Mouse (Mus musculus) forebrain, embryonic 10.5 days (tissue): Measurements from ENCODE around the gene Smco2. TPM values are rescaled to one million over a fixed set of nuclear protein-coding genes. Genes with fewer than 3 reads are reported as not detected.

Experiments used
- DNase-seq: peaks from one replicate; pipeline ENCODE4 v3.0.0-alpha.2; 2017; ENCODE audit warnings: low spot score; ENCODE audit errors: extremely low spot score
- H3K27ac ChIP-seq: fragments of 300-500 bp; sonication (generic); 2 replicates; pipeline ENCODE4 v1.5.1; 2016; ENCODE audit warnings: mild to moderate bottlenecking
- H3K27me3 ChIP-seq: fragments of 300-500 bp; sonication (generic); 2 replicates; pipeline ENCODE4 v1.6.1; 2016; ENCODE audit warnings: mild to moderate bottlenecking; ENCODE audit not compliant: poor library complexity, severe bottlenecking
- H3K36me3 ChIP-seq: fragments of 300-500 bp; sonication (generic); replicated peaks from 2 replicates; pipeline ENCODE4 v1.6.1; 2016; ENCODE audit warnings: mild to moderate bottlenecking, moderate library complexity
- H3K4me1 ChIP-seq: fragments of 300-500 bp; sonication (generic); 2 replicates; pipeline ENCODE4 v1.6.1; 2016
- H3K4me3 ChIP-seq: fragments of 300-500 bp; sonication (generic); 2 replicates; pipeline ENCODE4 v1.5.1; 2016; ENCODE audit warnings: mild to moderate bottlenecking, moderate library complexity
- H3K9me3 ChIP-seq: fragments of 300-500 bp; sonication (generic); 2 replicates; pipeline ENCODE4 v1.6.1; 2016; ENCODE audit warnings: mild to moderate bottlenecking, moderate library complexity
- WGBS: fragments of 180-500 bp; shearing (Covaris S2); methylation state at CpG from one replicate; pipeline ENCODE4 v1.1.7; 2016; 5-methylcytosine and 5-hydroxymethylcytosine counted together
- polyA plus RNA-seq: library from polyadenylated mRNA; unstranded; fragments of >200 nt; fragmentation: Nextera tagmentation; extraction: Ambion mirVana; gene quantifications from 2 replicates; pipeline ENCODE4 v1.2.1, GENCODE M21; 2016

Smco2 gene
- polyA plus RNA-seq, 1 experiment from 2014 or later, result not detected

GRCm38 (mm10) chr6:146907795-146908190 lies 57.9 kb downstream of the Smco2 start:
- Histone ChIP-seq H3K36me3 (no peaks in the 10 kb centered on the region), H3K9me3 (no peaks in the 10 kb centered on the region), H3K27ac (no peak overlapping the region), H3K4me3 (no peak overlapping the region), H3K27me3 (no peaks in the 10 kb centered on the region), H3K4me1 (peaks cover 11% of the 10 kb centered on the region)
- 92% methylated on average over 1 of the region's 1 CpGs for WGBS
- DNase-seq, result no peak

- no peak overlapping the region for H3K27ac ChIP-seq
- H3K27me3 ChIP-seq, result no peaks in the 10 kb centered on the region
- no peaks in the 10 kb centered on the region for H3K36me3 ChIP-seq
- DNase-seq, result no peak
- 93% methylated on average over 2 of the region's 2 CpGs for WGBS
- peaks cover 21% of the 10 kb centered on the region for H3K4me1 ChIP-seq
- no peak overlapping the region for H3K4me3 ChIP-seq
- no peaks in the 10 kb centered on the region for H3K9me3 ChIP-seq
Observed at GRCm38 (mm10) chr6:146908801-146909200, 58.9 kb downstream of the Smco2 start.

DNA sequence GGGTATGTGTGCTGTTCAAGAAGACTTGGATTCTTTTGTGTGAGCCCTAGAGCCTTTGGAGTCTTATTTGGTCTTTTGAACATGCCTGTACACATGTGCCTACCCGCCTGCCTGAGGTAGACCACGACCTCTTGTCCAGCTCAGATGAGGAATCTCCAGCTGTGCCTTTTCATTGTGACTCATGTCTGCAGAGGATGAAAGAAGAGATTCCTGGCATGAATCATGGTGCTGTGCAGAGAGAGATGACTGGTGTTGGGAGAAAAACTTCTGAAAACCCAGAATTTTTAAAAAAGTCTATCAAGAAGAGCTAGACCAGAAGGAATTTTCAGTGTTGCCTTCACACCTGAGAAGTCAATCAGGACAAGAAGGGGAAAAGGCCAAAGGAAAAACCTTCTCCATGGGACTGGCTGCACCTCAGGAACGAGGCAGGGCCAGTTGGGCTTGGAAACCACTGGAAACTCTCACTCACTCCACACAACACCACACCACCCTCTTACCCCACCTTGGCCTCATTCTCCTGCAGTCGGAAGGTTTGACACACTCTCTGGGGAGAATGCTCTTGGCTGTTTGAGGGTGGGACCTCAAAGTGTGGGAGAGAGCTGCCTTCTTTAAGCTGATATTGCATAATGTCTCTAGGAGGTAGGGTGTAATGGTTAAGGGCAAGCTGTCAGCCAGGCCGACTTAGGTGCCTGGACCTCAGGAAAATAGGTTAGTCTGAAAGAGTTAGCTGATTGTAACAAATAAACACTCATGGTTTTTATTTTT lies 60.0 kb downstream of the Smco2 start:
- WGBS, result 90% methylated on average over 5 of the region's 5 CpGs
- no peaks in the 10 kb centered on the region for H3K9me3 ChIP-seq
- H3K4me1 ChIP-seq, result peaks cover 32% of the 10 kb centered on the region
- H3K27me3 ChIP-seq, result no peaks in the 10 kb centered on the region
- no peaks in the 10 kb centered on the region for H3K36me3 ChIP-seq
- no peak for DNase-seq
- H3K27ac ChIP-seq, result no peak overlapping the region
- no peak overlapping the region for H3K4me3 ChIP-seq

- H3K27ac ChIP-seq, result no peak overlapping the region
- H3K4me1 ChIP-seq, result peaks cover 39% of the 10 kb centered on the region
- H3K4me3 ChIP-seq, result no peak overlapping the region
- WGBS, result 86% methylated on average over 2 of the region's 2 CpGs
- no peaks in the 10 kb centered on the region for H3K36me3 ChIP-seq
- DNase-seq, result no peak
- no peaks in the 10 kb centered on the region for H3K27me3 ChIP-seq
- no peaks in the 10 kb centered on the region for H3K9me3 ChIP-seq
Observed at GRCm38 (mm10) chr6:146910801-146911200, 60.9 kb downstream of the Smco2 start.

DNA sequence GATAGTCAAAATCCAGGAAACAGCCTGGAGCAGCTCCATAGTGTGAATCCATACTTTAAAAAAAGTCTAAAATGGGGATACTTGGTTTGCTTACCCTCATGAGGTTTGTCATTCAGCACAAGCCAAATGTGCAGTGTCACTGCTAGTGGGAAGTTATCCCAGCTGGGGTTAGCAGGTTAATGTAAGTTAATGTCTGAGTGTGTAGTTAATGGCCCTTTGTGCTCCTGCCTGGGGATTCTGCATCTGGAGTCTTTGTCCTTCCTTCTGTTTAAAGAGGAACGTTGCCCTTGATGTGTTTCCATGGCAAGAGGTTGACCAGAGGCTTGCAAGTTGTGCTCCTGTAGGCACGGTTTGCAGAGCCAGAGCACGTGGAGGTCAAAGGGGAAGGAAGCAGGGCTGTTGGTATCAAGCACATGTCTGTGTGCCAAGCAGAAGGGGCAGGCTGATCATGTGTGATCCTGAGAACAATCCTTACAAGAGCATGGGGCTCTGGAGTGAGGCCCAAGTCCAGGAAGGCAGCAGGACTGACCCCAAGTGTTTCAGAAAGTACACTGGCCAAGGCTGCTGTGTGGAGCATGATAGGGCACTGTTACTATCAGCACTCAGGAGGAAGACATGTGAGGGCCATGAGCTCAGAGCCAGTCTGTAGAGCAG lies 63.1 kb downstream of the Smco2 start:
- DNase-seq, result no peak

DNA sequence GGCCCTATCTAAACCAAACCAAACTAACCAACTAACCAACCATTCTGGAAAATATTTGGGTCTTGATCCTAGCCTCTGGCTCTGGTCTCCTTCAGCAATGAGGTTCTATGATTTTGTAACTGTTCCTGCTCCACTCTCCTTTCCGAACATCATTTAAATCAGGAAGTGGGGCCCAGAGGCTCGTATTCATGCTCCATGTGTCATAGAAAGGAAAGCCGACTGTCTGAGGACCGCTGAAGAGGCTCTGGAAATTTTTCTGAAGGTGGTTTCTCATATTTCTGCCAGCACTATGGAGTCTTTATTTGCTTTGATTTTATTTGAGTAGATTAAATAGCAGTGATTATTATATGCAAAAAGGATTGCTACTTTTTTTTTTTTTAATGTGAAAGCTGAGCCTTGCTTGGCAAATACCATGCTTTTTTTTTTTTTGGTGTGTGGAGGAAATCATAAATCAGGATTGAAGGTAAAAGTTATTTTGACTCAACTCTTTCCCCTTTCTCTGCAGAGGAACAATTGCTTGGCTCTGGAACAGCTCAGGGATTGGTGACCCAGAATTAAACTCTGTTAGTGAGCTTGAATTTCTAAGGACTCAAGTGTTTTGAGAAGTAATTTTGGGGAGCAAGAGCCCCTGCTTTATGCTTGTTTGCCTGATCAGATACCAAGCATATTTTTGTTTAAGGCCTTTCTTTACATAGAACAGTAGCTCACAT lies 63.7 kb downstream of the Smco2 start:
- Histone ChIP-seq H3K9me3 (no peaks in the 10 kb centered on the region), H3K27me3 (no peaks in the 10 kb centered on the region), H3K27ac (no peak overlapping the region), H3K4me1 (peaks cover 49% of the 10 kb centered on the region), H3K36me3 (no peaks in the 10 kb centered on the region; the same call in 1 of the 2 replicates), H3K4me3 (no peak overlapping the region)
- WGBS, result 72% methylated on average over 4 of the region's 4 CpGs
- no peak for DNase-seq

More for the DNA sequence above, 63.1 kb downstream of the Smco2 start:
- Histone ChIP-seq H3K9me3 (no peaks in the 10 kb centered on the region), H3K36me3 (no peaks in the 10 kb centered on the region), H3K4me1 (peaks cover 49% of the 10 kb centered on the region), H3K4me3 (no peak overlapping the region), H3K27ac (peak overlapping the region; percentile 57; the same call in 1 of the 2 replicates), H3K27me3 (no peaks in the 10 kb centered on the region)
- WGBS, result 38% methylated on average over 3 of the region's 3 CpGs

- Histone ChIP-seq H3K4me3 (no peak overlapping the region), H3K27me3 (no peaks in the 10 kb centered on the region), H3K4me1 (peaks cover 49% of the 10 kb centered on the region), H3K9me3 (no peaks in the 10 kb centered on the region), H3K27ac (no peak overlapping the region), H3K36me3 (no peaks in the 10 kb centered on the region; the same call in 1 of the 2 replicates)
- 83% methylated on average over 1 of the region's 1 CpGs for WGBS
- DNase-seq, result no peak
Observed at GRCm38 (mm10) chr6:146915808-146916207, 65.9 kb downstream of the Smco2 start.

DNA sequence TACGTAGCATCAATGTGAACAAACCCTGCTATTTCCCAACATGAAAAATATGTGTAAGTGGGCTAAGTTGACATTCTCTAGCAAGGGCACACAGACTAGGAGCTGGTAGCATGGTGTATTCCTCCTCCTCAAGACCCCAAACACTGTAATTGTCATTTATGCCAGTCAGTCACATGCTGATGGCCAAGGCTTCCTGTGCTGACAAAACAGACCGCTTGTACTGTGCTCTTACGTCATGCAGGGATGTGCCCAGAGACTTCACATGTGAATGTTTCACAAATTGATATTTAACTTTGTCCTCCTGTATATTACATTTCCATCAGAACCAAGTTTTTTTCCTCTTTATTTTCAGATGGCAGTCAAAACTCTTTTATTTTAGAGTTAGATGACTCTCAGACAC lies 67.5 kb downstream of the Smco2 start:
- WGBS, result 95% methylated on average over 3 of the region's 3 CpGs
- no peak for DNase-seq
- peaks cover 40% of the 10 kb centered on the region for H3K4me1 ChIP-seq
- H3K27ac ChIP-seq, result no peak overlapping the region
- H3K36me3 ChIP-seq, result no peaks in the 10 kb centered on the region; the same call in 1 of the 2 replicates
- H3K9me3 ChIP-seq, result no peaks in the 10 kb centered on the region
- no peak overlapping the region for H3K4me3 ChIP-seq
- no peaks in the 10 kb centered on the region for H3K27me3 ChIP-seq

GRCm38 (mm10) chr6:146918341-146918740 lies 68.4 kb downstream of the Smco2 start:
- DNase-seq, result no peak
- H3K9me3 ChIP-seq, result no peaks in the 10 kb centered on the region
- no peak overlapping the region for H3K4me3 ChIP-seq
- 93% methylated on average over 6 of the region's 6 CpGs for WGBS
- no peaks in the 10 kb centered on the region for H3K27me3 ChIP-seq
- H3K36me3 ChIP-seq, result no peaks in the 10 kb centered on the region; the same call in 1 of the 2 replicates
- no peak overlapping the region for H3K27ac ChIP-seq
- peaks cover 32% of the 10 kb centered on the region for H3K4me1 ChIP-seq

Other genes with a start within 250 kb of the Smco2 start
- gene Med21, start 207.6 kb upstream of the Smco2 start, polyA plus RNA-seq, result 128 and 133 TPM in 2 replicates
- gene Tm7sf3, start 207.3 kb upstream of the Smco2 start, polyA plus RNA-seq, result 25.7 and 28.0 TPM in 2 replicates
- gene Stk38l, start 125.1 kb upstream of the Smco2 start, polyA plus RNA-seq, result 21.2 and 22.1 TPM in 2 replicates
- 1.4 and 2.2 TPM in 2 replicates for gene Arntl2, start 54.0 kb upstream of the Smco2 start, polyA plus RNA-seq
- gene Ppfibp1, start 38.4 kb downstream of the Smco2 start, polyA plus RNA-seq, result 30.0 and 32.5 TPM in 2 replicates
- 0.07 and 0.11 TPM in 2 replicates for gene 1700034J05Rik, start 104.3 kb downstream of the Smco2 start, polyA plus RNA-seq
- 1.3 TPM in 2 replicates for gene Rep15, start 182.5 kb downstream of the Smco2 start, polyA plus RNA-seq
- 122 and 134 TPM in 2 replicates for gene Mrps35, start 192.7 kb downstream of the Smco2 start, polyA plus RNA-seq
- gene Mansc4, start 236.9 kb downstream of the Smco2 start, polyA plus RNA-seq, result 1.1 and 1.5 TPM in 2 replicates
- 4.7 and 5.1 TPM in 2 replicates for gene Klhl42, start 241.3 kb downstream of the Smco2 start, polyA plus RNA-seq